ENCODE assay signal across 13 mouse cellular contexts in the genomic region with DNA sequence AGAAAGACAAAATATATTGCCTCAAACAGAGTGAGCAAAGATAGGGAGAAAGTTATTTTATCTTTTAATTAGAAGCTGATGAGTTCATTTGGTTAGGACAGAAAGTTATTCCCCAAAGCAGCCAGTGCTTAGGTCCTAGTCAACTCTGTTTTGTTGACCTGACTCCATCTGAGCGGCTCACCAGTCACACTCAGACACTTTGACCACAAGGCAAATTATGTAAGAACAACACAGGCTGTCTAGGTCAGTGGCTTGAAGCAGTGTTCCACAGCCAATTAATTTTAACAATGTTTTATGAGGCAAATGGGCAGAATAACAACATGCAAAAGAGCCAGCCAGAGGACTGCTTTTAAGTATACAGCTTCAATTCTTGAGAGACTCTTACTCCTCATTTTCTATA.
"Had no signal": no experiment of that assay in that cellular context is flagged by ENCODE, and none has a peak within 500 bp of the region (broad histone marks: within the 10 kb centered on the region; RNA-seq: fewer than 3 reads in every experiment).

No protein-coding gene starts in this region.

- DNase-seq: lung, embryonic 14.5 days; lung, postnatal 10 days; lung, postnatal 4 days; midbrain, embryonic 14.5 days; thymus, adult 18-20 months; thymus, postnatal 14 days had no signal

- H3K27ac ChIP-seq: intestine, embryonic 15.5 days; left cerebral cortex, adult 2 months; limb, embryonic 10.5 days; midbrain, embryonic 10.5 days; stomach, postnatal 0 days had no signal

- H3K4me3 ChIP-seq: intestine, embryonic 15.5 days; left cerebral cortex, adult 2 months; limb, embryonic 10.5 days; midbrain, embryonic 10.5 days; myocyte had no signal

- ATAC-seq: intestine, embryonic 15.5 days had no signal

- H3K27me3 ChIP-seq: intestine, embryonic 15.5 days had no signal

- H3K9me3 ChIP-seq: intestine, embryonic 15.5 days; limb, embryonic 10.5 days; midbrain, embryonic 10.5 days had no signal

- H3K36me3 ChIP-seq: intestine, embryonic 15.5 days; limb, embryonic 10.5 days; midbrain, embryonic 10.5 days had no signal

- H3K4me2 ChIP-seq: intestine, embryonic 15.5 days; liver, embryonic 11.5 days; lung, embryonic 14.5 days had no signal

- H3K4me1 ChIP-seq: intestine, embryonic 15.5 days; limb, embryonic 10.5 days; midbrain, embryonic 10.5 days had no signal

- H3K9ac ChIP-seq: intestine, embryonic 15.5 days; lung, embryonic 14.5 days had no signal
